Mouse (Mus musculus) liver, adult 2 months (tissue): ENCODE measurements around the gene Cpeb2. TPM values are rescaled to one million over a fixed set of nuclear protein-coding genes. Genes with fewer than 3 reads are reported as not detected.
A peak's percentile ranks its signal among the peaks of the same experiment; 100 is the strongest.

Experiments used
- DNase-seq: peaks from one replicate; pipeline ENCODE4 v3.0.0-alpha.2; 2011; ENCODE audit warnings: low read depth, low spot score; ENCODE audit errors: extremely low read depth
- H3K27ac ChIP-seq: fragments of 200-500 bp; replicated peaks from 2 replicates; pipeline ENCODE4 v1.5.1; 2012; ENCODE audit warnings: low read depth, mild to moderate bottlenecking, control low read depth, inconsistent platforms, low read length; ENCODE audit not compliant: insufficient read depth
- H3K27me3 ChIP-seq: fragments of 200-500 bp; 2 replicates; pipeline ENCODE4 v1.6.1; 2012; ENCODE audit warnings: mild to moderate bottlenecking, moderate library complexity, low read length, inconsistent platforms; ENCODE audit not compliant: control insufficient read depth, insufficient read depth
- H3K36me3 ChIP-seq: fragments of 200-500 bp; 2 replicates; pipeline ENCODE4 v1.6.1; 2012; ENCODE audit warnings: low read length, inconsistent platforms; ENCODE audit not compliant: control insufficient read depth, insufficient read depth
- H3K4me1 ChIP-seq: fragments of 200-500 bp; 2 replicates; pipeline ENCODE4 v1.6.1; 2011; ENCODE audit warnings: low read length; ENCODE audit not compliant: control insufficient read depth, insufficient read depth
- H3K4me3 ChIP-seq: fragments of 200-500 bp; 2 replicates; pipeline ENCODE4 v1.5.1; 2011; ENCODE audit warnings: low read depth, mild to moderate bottlenecking, control low read depth, low read length, moderate library complexity; ENCODE audit not compliant: insufficient read depth
- H3K79me2 ChIP-seq: fragments of 200-500 bp; 2 replicates; pipeline ENCODE4 v1.6.1; 2012; ENCODE audit warnings: inconsistent platforms, mild to moderate bottlenecking, low read length, moderate library complexity; ENCODE audit not compliant: control insufficient read depth, insufficient read depth
- H3K9ac ChIP-seq: fragments of 200-500 bp; 2 replicates; pipeline ENCODE4 v1.6.1; 2012; ENCODE audit warnings: low read depth, mild to moderate bottlenecking, control low read depth, inconsistent platforms, low read length
- CTCF ChIP-seq: fragments of 200-500 bp; IDR thresholded peaks from 2 replicates; pipeline ENCODE4 v1.5.1; 2011; ENCODE audit warnings: low read depth, low read length, control low read depth
- POLR2A ChIP-seq: fragments of 200-500 bp; IDR thresholded peaks from 2 replicates; pipeline ENCODE4 v1.6.1; 2011; ENCODE audit warnings: low read length, control low read depth; ENCODE audit not compliant: insufficient read depth; ENCODE audit errors: extremely low read depth
- WGBS: fragments of 180-500 bp; shearing (Covaris S2); methylation state at CpG from one replicate; pipeline ENCODE4 v1.1.7; 2018; 5-methylcytosine and 5-hydroxymethylcytosine counted together
- polyA plus RNA-seq: library from polyadenylated mRNA; depleted of rRNA; stranded (reverse); fragments of >200 nt; gene quantifications from 2 replicates; pipeline ENCODE4 v1.2.3, GENCODE M21; 2012
- total RNA-seq: library from RNA; depleted of rRNA; stranded (reverse); fragments of >200 nt; gene quantifications from 2 replicates; pipeline ENCODE4 v1.2.3, GENCODE M21; 2014

Gene Cpeb2
- total and polyA plus RNA-seq, 2 experiments: 4.4 to 23.5 TPM

- TF ChIP-seq POLR2A: no peak
- TF ChIP-seq CTCF: no peak
- Histone ChIP-seq H3K27me3 (no peaks in the 10 kb centered on the region), H3K36me3 (no peaks in the 10 kb centered on the region), H3K9ac (peak overlapping the region; percentile 74; the same call in 1 of the 2 replicates), H3K79me2 (no peaks in the 10 kb centered on the region), H3K4me3 (no peak overlapping the region), H3K4me1 (peaks cover 20% of the 10 kb centered on the region), H3K27ac (peak overlapping the region; percentile 100)
- 18% methylated on average over 4 of the region's 4 CpGs for WGBS
- DNase-seq: peak; percentile 98
Observed at GRCm38 (mm10) chr5:43217468-43217867, 15.5 kb upstream of the Cpeb2 start.

GRCm38 (mm10) chr5:43217987-43218846 lies 14.8 kb upstream of the Cpeb2 start:
- H3K79me2 ChIP-seq: no peaks in the 10 kb centered on the region
- H3K27me3 ChIP-seq: no peaks in the 10 kb centered on the region
- H3K36me3 ChIP-seq: no peaks in the 10 kb centered on the region
- peak overlapping the region; percentile 100 for H3K27ac ChIP-seq
- no peak overlapping the region for H3K4me3 ChIP-seq
- TF ChIP-seq POLR2A (no peak), CTCF (no peak)
- H3K9ac ChIP-seq: peak overlapping the region; percentile 74
- H3K4me1 ChIP-seq: peaks cover 20% of the 10 kb centered on the region
- WGBS: 24% methylated on average over 10 of the region's 10 CpGs
- DNase-seq: peak; percentile 64

GRCm38 (mm10) chr5:43218847-43219132 lies 14.2 kb upstream of the Cpeb2 start:
- peaks cover 20% of the 10 kb centered on the region for H3K4me1 ChIP-seq
- peak overlapping the region; percentile 100 for H3K27ac ChIP-seq
- no peaks in the 10 kb centered on the region for H3K36me3 ChIP-seq
- no peaks in the 10 kb centered on the region for H3K79me2 ChIP-seq
- H3K4me3 ChIP-seq: no peak overlapping the region
- peak; percentile 96 for DNase-seq
- 7% methylated on average over 1 of the region's 1 CpGs for WGBS
- H3K27me3 ChIP-seq: no peaks in the 10 kb centered on the region
- TF ChIP-seq POLR2A (no peak), CTCF (no peak)
- no peak overlapping the region for H3K9ac ChIP-seq

GRCm38 (mm10) chr5:43223359-43223758 lies 9.6 kb upstream of the Cpeb2 start:
- Histone ChIP-seq H3K4me3 (no peak overlapping the region), H3K9ac (no peak overlapping the region), H3K36me3 (no peaks in the 10 kb centered on the region), H3K79me2 (no peaks in the 10 kb centered on the region), H3K27ac (no peak overlapping the region), H3K4me1 (peaks cover 14% of the 10 kb centered on the region), H3K27me3 (no peaks in the 10 kb centered on the region)
- TF ChIP-seq CTCF: no peak
- no peak for TF ChIP-seq POLR2A
- no peak for DNase-seq
- 66% methylated on average over 4 of the region's 4 CpGs for WGBS

GRCm38 (mm10) chr5:43224245-43224644 lies 8.7 kb upstream of the Cpeb2 start:
- no peak overlapping the region for H3K27ac ChIP-seq

GRCm38 (mm10) chr5:43226160-43226559 lies 6.8 kb upstream of the Cpeb2 start:
- no peak for TF ChIP-seq POLR2A
- TF ChIP-seq CTCF: no peak
- H3K4me1 ChIP-seq: peaks cover 5% of the 10 kb centered on the region; the same call in 1 of the 2 replicates
- no peak overlapping the region for H3K9ac ChIP-seq
- no peaks in the 10 kb centered on the region for H3K79me2 ChIP-seq
- H3K27me3 ChIP-seq: no peaks in the 10 kb centered on the region
- H3K4me3 ChIP-seq: no peak overlapping the region
- H3K36me3 ChIP-seq: no peaks in the 10 kb centered on the region
- H3K27ac ChIP-seq: no peak overlapping the region
- no peak for DNase-seq

More at GRCm38 (mm10) chr5:43224245-43224644, 8.7 kb upstream of the Cpeb2 start:
- 16% methylated on average over 3 of the region's 3 CpGs for WGBS
- no peak for TF ChIP-seq CTCF
- no peak for TF ChIP-seq POLR2A
- Histone ChIP-seq H3K4me1 (peaks cover 10% of the 10 kb centered on the region; the same call in 1 of the 2 replicates), H3K27me3 (no peaks in the 10 kb centered on the region), H3K79me2 (no peaks in the 10 kb centered on the region), H3K4me3 (no peak overlapping the region), H3K36me3 (no peaks in the 10 kb centered on the region), H3K9ac (no peak overlapping the region)
- peak; percentile 98 for DNase-seq
